Mouse (Mus musculus) heart, embryonic 12.5 days (tissue): Measurements from ENCODE around the gene Prkaca. TPM values are rescaled to one million over a fixed set of nuclear protein-coding genes. Genes with fewer than 3 reads are reported as not detected.
A peak's percentile ranks its signal among the peaks of the same experiment; 100 is the strongest.
"Not testable (repeated sequence)": the region's sequence is repeated elsewhere in the genome, so short reads cannot be mapped to it uniquely, and the experiment has no call there.

Experiments used
- ATAC-seq: fragments of 200-750 bp; cut with Nextera tagmentation; 2 replicates; pipeline ENCODE4 v1.8.0; 2017; ENCODE audit warnings: moderate TSS enrichment, moderate library complexity; ENCODE audit not compliant: insufficient number of reproducible peaks, low FRiP score
- H3K27ac ChIP-seq: fragments of 300-500 bp; sonication (generic); 2 replicates; pipeline ENCODE4 v1.5.1; 2016; ENCODE audit warnings: mild to moderate bottlenecking, moderate library complexity; ENCODE audit not compliant: poor library complexity, severe bottlenecking
- H3K27me3 ChIP-seq: fragments of 300-500 bp; sonication (generic); replicated peaks from 2 replicates; pipeline ENCODE4 v1.6.1; 2016; ENCODE audit warnings: mild to moderate bottlenecking, moderate library complexity
- H3K36me3 ChIP-seq: fragments of 300-500 bp; sonication (generic); 2 replicates; pipeline ENCODE4 v1.6.1; 2016; ENCODE audit warnings: mild to moderate bottlenecking, moderate library complexity
- H3K4me1 ChIP-seq: fragments of 300-500 bp; sonication (generic); replicated peaks from 2 replicates; pipeline ENCODE4 v1.6.1; 2016; ENCODE audit warnings: mild to moderate bottlenecking
- H3K4me2 ChIP-seq: fragments of 300-500 bp; sonication (generic); 2 replicates; pipeline ENCODE4 v1.6.1; 2016; ENCODE audit warnings: mild to moderate bottlenecking, moderate library complexity
- H3K4me3 ChIP-seq: fragments of 300-500 bp; sonication (generic); 2 replicates; pipeline ENCODE4 v1.5.1; 2016; ENCODE audit warnings: mild to moderate bottlenecking
- H3K9ac ChIP-seq: fragments of 300-500 bp; sonication (generic); 2 replicates; pipeline ENCODE4 v1.6.1; 2016; ENCODE audit warnings: mild to moderate bottlenecking, moderate library complexity
- H3K9me3 ChIP-seq: fragments of 300-500 bp; sonication (generic); replicated peaks from 2 replicates; pipeline ENCODE4 v1.6.1; 2016; ENCODE audit warnings: mild to moderate bottlenecking, moderate library complexity
- WGBS: fragments of 180-500 bp; shearing (Covaris S2); methylation state at CpG from one replicate; pipeline ENCODE4 v1.1.7; 2016; 5-methylcytosine and 5-hydroxymethylcytosine counted together
- polyA plus RNA-seq: library from polyadenylated mRNA; unstranded; fragments of >200 nt; fragmentation: Nextera tagmentation; extraction: Ambion mirVana; gene quantifications from 2 replicates; pipeline ENCODE4 v1.2.1, GENCODE M21; 2016

Gene Prkaca
- polyA plus RNA-seq, 1 experiment from 2014 or later = 216 TPM

GRCm38 (mm10) chr8:84002957-84003611 is 30.3 kb downstream of the Prkaca start:
- Histone ChIP-seq H3K4me2 (no peak overlapping the region), H3K27ac (no peak overlapping the region), H3K9me3 (no peaks in the 10 kb centered on the region), H3K27me3 (peaks cover 19% of the 10 kb centered on the region), H3K4me1 (peaks cover 36% of the 10 kb centered on the region), H3K4me3 (no peak overlapping the region), H3K9ac (no peak overlapping the region), H3K36me3 (peaks cover 21% of the 10 kb centered on the region)
- WGBS = 67% methylated on average over 12 of the region's 12 CpGs
- no peak for ATAC-seq

- Histone ChIP-seq H3K4me1 (peaks cover 33% of the 10 kb centered on the region), H3K27me3 (peaks cover 19% of the 10 kb centered on the region), H3K9me3 (no peaks in the 10 kb centered on the region), H3K36me3 (peaks cover 21% of the 10 kb centered on the region), H3K4me3 (peak overlapping the region; percentile 60), H3K27ac (no peak overlapping the region), H3K4me2 (peak overlapping the region; percentile 88), H3K9ac (peak overlapping the region; percentile 72; the same call in 1 of the 2 replicates)
- no peak for ATAC-seq
- WGBS = 77% methylated on average over 6 of the region's 6 CpGs
Observed at GRCm38 (mm10) chr8:84003612-84004246, 30.9 kb downstream of the Prkaca start.

DNA sequence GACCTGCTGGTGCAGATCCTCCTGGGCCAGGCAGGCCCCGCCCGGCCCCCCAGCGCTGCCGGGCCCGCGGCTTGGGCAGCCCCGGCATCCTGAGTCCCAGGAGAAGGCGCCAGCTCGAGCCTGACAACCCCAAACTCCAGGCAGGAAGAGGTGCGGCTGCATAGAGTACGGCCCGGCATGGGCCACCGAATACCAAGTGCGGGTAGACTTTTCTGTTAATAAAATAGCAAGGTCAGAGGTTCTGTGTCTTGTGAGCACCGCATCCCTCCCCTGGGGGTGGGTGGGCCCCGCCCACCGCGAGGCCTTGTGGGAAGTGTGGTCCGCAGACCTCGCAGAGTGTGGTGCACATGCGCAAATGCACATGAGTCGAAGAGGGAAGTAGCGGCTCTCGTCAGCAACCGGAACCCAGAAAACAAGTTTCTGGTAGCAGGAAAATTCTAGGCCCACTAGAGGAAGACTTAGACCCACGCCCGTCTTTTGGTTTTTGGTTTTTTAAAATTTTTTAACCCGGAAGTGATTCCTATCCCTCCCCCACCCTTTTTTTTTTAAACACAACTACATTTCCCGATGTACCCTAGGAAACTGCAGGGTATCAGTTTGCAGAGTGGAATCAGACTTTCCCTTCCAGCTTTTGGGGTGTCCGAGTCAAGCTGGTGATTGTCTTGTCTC is 31.9 kb downstream of the Prkaca start:
- peak; percentile 89 for ATAC-seq
- Histone ChIP-seq H3K4me3 (peak overlapping the region; percentile 60), H3K27me3 (peaks cover 16% of the 10 kb centered on the region), H3K9ac (peak overlapping the region; percentile 72), H3K27ac (peak overlapping the region; percentile 69), H3K36me3 (peaks cover 15% of the 10 kb centered on the region), H3K4me1 (peaks cover 23% of the 10 kb centered on the region), H3K9me3 (no peaks in the 10 kb centered on the region), H3K4me2 (peak overlapping the region; percentile 88)
- under 1% methylated on average over 30 of the region's 30 CpGs for WGBS

GRCm38 (mm10) chr8:84005502-84005901 is 32.7 kb downstream of the Prkaca start:
- H3K27ac ChIP-seq, H3K4me3 ChIP-seq, H3K4me2 ChIP-seq, ATAC-seq, H3K9ac ChIP-seq, H3K9me3 ChIP-seq, H3K36me3 ChIP-seq: not testable (repeated sequence)
- WGBS = 92% methylated on average over 7 of the region's 7 CpGs
- Histone ChIP-seq H3K4me1 (peaks cover 21% of the 10 kb centered on the region), H3K27me3 (peaks cover 20% of the 10 kb centered on the region)

- Histone ChIP-seq H3K4me1 (peaks cover 30% of the 10 kb centered on the region), H3K4me2 (no peak overlapping the region), H3K9me3 (no peaks in the 10 kb centered on the region), H3K4me3 (no peak overlapping the region), H3K27ac (no peak overlapping the region), H3K27me3 (peaks cover 32% of the 10 kb centered on the region), H3K36me3 (no peaks in the 10 kb centered on the region), H3K9ac (no peak overlapping the region)
- 26% methylated on average over 7 of the region's 7 CpGs for WGBS
- no peak for ATAC-seq
Observed at GRCm38 (mm10) chr8:84008362-84008761, 35.6 kb downstream of the Prkaca start.

DNA sequence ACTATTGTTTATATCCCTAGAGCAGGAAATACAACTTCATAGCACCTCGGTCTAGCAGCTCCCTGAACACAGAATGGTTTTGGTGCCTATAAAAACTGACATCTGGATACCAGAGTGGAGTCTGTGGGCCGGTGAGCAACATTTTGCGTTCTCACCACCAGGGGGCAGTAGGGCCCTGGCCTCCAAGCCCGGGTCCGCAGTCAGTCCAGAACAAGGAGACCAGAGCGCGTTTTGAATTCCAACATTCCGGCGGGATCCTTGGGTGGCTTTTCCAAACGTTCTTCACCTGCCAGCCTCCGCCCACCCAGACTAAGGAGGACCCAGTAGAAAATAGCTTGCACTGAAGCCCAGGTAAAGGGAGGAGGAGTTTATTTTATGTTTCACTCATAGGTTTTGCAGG is 37.1 kb downstream of the Prkaca start:
- H3K4me1 ChIP-seq = peaks cover 22% of the 10 kb centered on the region
- no peak overlapping the region for H3K9ac ChIP-seq
- H3K27ac ChIP-seq = no peak overlapping the region
- no peaks in the 10 kb centered on the region for H3K9me3 ChIP-seq
- WGBS = 2% methylated on average over 11 of the region's 11 CpGs
- H3K27me3 ChIP-seq = peaks cover 34% of the 10 kb centered on the region
- H3K36me3 ChIP-seq = no peaks in the 10 kb centered on the region
- H3K4me3 ChIP-seq = no peak overlapping the region
- no peak overlapping the region for H3K4me2 ChIP-seq
- ATAC-seq = 0 out of 2 replicates have a peak, but pooled peaks have one; percentile 36

DNA sequence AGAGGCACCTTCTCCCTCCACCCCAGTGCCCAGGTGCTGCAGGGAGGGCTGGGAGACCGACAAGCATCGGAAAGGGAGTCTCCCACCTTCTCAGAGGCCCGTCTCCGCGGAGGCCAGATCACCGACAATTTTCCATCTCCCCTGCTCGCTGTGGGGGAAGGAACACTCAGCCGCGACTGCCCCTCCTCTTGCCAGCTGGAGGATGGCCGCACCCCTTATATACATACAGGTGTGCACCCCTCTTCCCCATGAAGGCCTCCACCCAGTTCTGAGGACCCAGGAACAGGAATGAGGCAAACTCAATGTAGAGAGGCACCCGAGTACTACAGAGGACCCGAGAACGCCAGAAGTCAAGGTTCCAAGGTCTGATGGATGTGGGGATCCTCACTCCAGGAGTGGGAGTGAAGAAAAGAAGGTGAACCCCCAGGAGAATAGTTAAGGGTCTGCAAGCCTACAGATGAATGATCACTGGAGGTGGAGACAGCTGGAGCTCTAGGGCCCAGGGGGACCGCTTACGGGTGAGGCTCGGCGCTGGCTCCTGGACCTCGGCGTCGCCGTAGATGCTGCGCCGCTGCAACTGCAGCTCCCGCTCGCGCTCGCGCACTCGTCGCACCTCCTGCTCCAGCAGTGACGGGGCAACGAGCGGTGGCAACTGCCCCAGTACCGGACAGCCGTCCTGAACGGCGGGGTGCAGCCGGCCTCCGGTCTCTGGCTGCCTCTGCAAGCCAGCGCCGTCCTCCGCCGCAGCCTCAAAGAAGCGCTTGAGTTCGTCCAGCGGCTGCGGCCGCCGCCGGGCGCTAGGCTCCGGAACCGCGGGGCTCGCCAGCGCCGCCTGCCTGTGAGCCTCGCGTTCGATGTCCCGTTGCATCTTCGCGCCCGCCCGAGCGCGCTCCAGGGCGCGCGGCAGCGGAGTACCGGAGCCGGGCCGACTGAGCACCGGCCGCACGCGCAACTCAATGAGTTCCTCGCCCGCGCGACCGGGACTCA is 38.1 kb downstream of the Prkaca start:
- peaks cover 22% of the 10 kb centered on the region for H3K4me1 ChIP-seq
- H3K36me3 ChIP-seq = no peaks in the 10 kb centered on the region
- H3K4me3 ChIP-seq = peak overlapping the region; percentile 54
- no peak overlapping the region for H3K27ac ChIP-seq
- H3K9me3 ChIP-seq = 0 out of 2 replicates have a peak, but pooled peaks cover 2% of the 10 kb centered on the region
- ATAC-seq = 0 out of 2 replicates have a peak, but pooled peaks have one; percentile 22
- H3K4me2 ChIP-seq = peak overlapping the region; percentile 95
- peaks cover 34% of the 10 kb centered on the region for H3K27me3 ChIP-seq
- 2% methylated on average over 83 of the region's 83 CpGs for WGBS
- peak overlapping the region; percentile 64 for H3K9ac ChIP-seq

- H3K36me3 ChIP-seq = no peaks in the 10 kb centered on the region
- peaks cover 22% of the 10 kb centered on the region for H3K4me1 ChIP-seq
- no peak for ATAC-seq
- 1% methylated on average over 45 of the region's 45 CpGs for WGBS
- peak within 1 kb of the TSS; percentile 95 for H3K4me2 ChIP-seq
- H3K9ac ChIP-seq = peak within 1 kb of the TSS; percentile 64
- peaks cover 34% of the 10 kb centered on the region for H3K27me3 ChIP-seq
- H3K4me3 ChIP-seq = peak within 1 kb of the TSS; percentile 54
- H3K9me3 ChIP-seq = 0 out of 2 replicates have a peak, but pooled peaks cover 4% of the 10 kb centered on the region
- H3K27ac ChIP-seq = no peak within 1 kb of the TSS
Observed at GRCm38 (mm10) chr8:84011705-84012498, 39.1 kb downstream of the Prkaca start, which contains the start of gene 2210011C24Rik. Gene 2210011C24Rik (minus strand): TSS chr8:84012171.

DNA sequence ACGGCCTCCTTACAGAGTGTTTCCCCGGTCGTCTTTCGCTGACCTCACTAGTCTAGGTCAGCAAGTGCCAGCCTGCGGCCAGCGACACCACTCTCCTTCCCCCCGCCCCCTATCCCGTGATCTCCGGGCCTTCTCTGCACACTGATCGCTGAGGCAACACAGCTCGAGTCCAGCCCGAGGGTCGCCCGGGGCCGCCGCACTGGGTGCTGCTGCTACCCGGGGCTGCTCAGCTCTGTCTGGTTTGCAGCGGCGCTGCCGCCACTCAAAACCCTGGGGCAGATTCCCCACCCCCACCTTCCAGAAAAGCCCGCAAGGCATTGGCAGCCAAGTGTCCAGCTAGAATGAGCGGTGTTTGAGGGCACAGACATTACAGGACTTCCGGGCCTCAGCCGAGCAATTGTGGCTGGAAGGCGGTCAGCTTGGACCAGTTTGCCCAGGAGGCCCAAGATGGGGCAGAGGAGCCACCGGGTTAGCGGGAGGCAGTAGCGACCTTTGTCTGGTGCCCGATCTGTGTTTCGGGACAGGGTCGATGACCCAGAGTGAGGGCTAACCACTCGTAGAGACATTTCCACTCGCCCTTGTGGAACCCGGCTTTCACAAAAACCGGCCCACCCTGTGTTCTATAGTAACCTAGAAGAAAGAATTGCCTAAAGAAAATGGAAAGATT is 39.8 kb downstream of the Prkaca start:
- Histone ChIP-seq H3K27me3 (peaks cover 39% of the 10 kb centered on the region), H3K4me3 (peak overlapping the region; percentile 54), H3K4me1 (peaks cover 22% of the 10 kb centered on the region), H3K36me3 (no peaks in the 10 kb centered on the region), H3K27ac (no peak overlapping the region), H3K4me2 (peak overlapping the region; percentile 95), H3K9me3 (0 out of 2 replicates have a peak, but pooled peaks cover 4% of the 10 kb centered on the region), H3K9ac (peak overlapping the region; percentile 64)
- peak; percentile 30; the same call in 1 of the 2 replicates for ATAC-seq
- 13% methylated on average over 35 of the region's 35 CpGs for WGBS
